Mouse (Mus musculus) layer of hippocampus, postnatal 14 days (tissue): ENCODE measurements around the gene Stat6. TPM values are rescaled to one million over a fixed set of nuclear protein-coding genes. Genes with fewer than 3 reads are reported as not detected.

ENCODE experiments used
- DNase-seq, 2 experiments: peaks; one replicate each; pipeline ENCODE4 v3.0.0; 2021 to 2022; ENCODE audit warnings: low spot score in 2 of 2, mixed read lengths in 1 of 2
- long read RNA-seq, 2 experiments: library from polyadenylated mRNA; stranded (forward); transcript quantifications; one replicate each; pipeline ENCODE4 v2.0.0; 2021
- total RNA-seq, 2 experiments: library from RNA; stranded (reverse); gene quantifications; 2 replicates each; pipeline ENCODE4 v1.2.3; 2021

The Stat6 gene
- total RNA-seq = 1 to 10 TPM; 6.1 to 6.2 TPM
- long read RNA-seq, experiment 1, partial matches to known transcripts = 0 of 3 reads
- long read RNA-seq, experiment 1, other reads (novel, unspliced or antisense) = 0 of 3 reads
- long read RNA-seq, experiment 2, transcript Stat6-201 (22 exons, 3,775 nt) = major isoform, 7 of 9 reads
- long read RNA-seq, experiment 2, partial matches to known transcripts = 1 of 9 reads
- long read RNA-seq, experiment 2, other reads (novel, unspliced or antisense) = 1 of 9 reads

- peak in 1 of 2 experiments; percentile 22 for DNase-seq
These were observed at the start of gene Stat6 for GRCm38 (mm10) chr10:127642772-127643552. Gene Stat6, plus strand, starts transcription at chr10:127642986.

DNA sequence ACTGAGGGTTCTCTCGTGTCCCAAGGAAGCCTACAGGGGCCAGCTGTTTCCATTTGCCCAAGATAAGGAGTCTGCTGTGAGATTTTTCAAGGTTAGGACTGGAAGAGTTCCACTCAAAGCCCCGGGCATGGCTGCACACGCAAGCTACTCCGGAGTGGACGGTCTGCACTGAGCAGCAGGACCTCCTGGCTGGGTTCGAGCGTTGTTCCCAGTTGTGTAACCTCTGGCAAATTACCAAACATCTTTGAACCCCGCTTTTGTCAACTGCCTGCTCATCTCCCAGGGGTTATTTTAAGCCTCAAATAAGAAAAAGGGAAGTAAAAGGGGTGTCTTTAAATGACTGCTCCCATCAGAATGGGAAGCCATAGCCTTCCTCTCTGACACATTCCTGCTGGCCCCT is 48.4 kb upstream of the Stat6 start:
- no peak for DNase-seq

- no peak for DNase-seq
These were observed 47.7 kb upstream of the Stat6 start for GRCm38 (mm10) chr10:127594930-127595715.

- peak; percentile 34 to 60 for DNase-seq
These were observed 46.4 kb upstream of the Stat6 start for GRCm38 (mm10) chr10:127596321-127596941.

DNA sequence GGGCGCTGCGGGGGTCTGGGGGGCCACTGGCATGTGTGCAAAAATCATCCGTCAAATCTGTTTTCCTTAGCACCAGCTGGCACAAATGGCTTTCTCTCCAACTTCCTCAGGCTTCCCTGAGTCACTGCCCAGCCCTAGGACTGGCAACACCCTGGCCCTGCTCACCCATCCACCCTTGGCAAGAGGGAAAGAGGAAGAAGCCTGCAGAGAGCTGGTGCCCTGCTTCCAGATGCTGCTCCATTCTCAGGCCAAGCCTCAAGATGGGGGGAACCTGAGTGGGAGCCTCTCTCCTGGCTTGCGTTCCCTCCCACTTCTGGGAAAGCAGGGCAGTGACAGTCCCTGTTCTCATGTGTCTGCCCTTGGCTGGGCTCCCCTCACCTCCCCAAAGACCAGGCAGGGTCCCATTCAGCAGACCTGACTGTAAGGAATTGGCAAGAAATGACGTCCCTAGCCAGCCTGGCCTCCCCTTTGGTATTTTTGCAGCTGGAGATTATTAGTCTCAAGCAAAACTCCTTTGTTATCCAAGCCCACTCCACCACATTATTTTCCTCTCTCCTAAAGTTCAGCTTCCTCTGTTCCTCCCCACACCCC is 45.4 kb upstream of the Stat6 start:
- peak in 1 of 2 experiments; percentile 39 for DNase-seq

DNA sequence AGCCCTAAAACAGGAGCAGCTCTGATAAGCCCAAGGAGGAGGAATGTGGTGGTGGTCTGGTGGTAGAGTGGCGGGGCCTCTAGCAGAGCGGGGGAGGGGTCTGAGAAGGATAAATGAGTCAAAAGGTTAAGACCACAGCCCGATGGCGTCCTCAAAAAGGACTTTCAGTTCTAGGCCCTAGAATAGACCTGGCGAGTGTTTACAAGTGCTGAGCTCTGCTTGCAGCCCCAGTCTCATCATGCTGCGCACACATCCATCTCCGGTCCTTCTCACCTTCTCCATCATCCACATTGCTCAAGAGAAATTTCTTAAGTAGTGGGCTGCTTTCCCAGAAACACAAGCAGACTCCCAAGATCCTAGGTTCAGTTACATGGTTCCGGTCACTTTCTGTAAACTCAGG is 44.2 kb upstream of the Stat6 start:
- no peak for DNase-seq

- DNase-seq = no peak
These were observed 43.5 kb upstream of the Stat6 start for GRCm38 (mm10) chr10:127599252-127599651.

GRCm38 (mm10) chr10:127599779-127600541 is 42.8 kb upstream of the Stat6 start:
- DNase-seq = no peak

GRCm38 (mm10) chr10:127602194-127602593 is 40.6 kb upstream of the Stat6 start:
- no peak for DNase-seq

- no peak for DNase-seq
These were observed 39.1 kb upstream of the Stat6 start for GRCm38 (mm10) chr10:127603437-127604371.

DNA sequence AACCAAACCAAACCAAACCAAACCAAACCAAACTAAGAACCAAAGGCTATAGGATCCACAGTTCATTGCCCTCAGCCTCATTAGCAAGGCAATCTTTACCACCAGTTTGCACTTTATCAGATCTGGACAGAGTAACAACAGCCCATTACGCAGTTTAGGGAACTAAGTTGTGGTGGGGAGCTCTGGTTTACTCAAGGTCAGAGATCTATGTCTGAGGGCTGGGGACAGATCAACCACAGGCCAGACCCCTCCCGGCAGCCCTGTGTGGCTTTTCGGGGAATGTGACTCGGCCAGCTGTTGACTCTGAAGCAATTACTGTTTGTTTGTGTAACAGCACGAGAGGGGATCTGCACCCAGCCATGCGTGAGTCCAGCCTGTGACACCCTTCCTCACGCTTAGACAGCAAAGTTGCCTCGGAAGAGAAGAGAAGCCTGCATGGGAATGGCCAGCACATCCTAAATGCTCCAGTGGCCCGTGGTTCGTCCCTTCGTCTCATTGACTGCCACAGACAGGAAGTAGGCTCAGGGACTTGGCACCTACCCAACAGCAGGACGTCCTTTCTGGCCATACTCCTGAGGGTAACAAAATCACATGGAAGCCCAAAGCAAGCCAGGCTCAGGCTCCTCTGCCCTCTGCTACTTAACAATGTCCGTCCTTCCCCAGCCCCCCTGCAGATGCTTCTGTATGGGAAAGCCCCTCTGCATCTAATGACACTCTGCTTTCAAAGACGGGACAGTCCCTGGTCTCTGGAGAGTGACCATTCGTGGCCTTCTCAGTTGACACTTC is 38.1 kb upstream of the Stat6 start:
- DNase-seq = no peak

- no peak for DNase-seq
These were observed 37.6 kb upstream of the Stat6 start for GRCm38 (mm10) chr10:127605251-127605547.

GRCm38 (mm10) chr10:127605756-127606155 is 37.0 kb upstream of the Stat6 start:
- no peak for DNase-seq

DNA sequence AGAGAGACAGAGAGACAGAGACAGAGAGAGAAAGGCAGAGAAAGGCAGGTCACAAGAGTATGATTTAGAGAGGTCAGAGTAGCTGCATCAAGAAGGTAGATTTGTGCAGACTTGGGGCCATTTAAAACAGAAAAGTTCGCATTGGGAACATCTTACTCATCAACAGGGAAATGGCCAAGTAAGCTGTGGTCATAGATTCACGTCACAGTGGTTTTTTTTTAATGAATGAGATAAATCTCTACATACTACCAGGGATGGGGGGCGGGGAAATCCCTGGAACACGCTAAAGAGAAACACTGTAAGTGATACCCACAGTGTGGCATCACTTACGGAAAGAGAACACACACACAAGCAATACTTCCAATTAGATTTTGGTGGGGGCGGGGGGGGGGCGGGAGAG is 35.7 kb upstream of the Stat6 start:
- DNase-seq = no peak

- no peak for DNase-seq
These were observed 33.2 kb upstream of the Stat6 start for GRCm38 (mm10) chr10:127609415-127610065.

- DNase-seq = no peak
These were observed 32.7 kb upstream of the Stat6 start for GRCm38 (mm10) chr10:127610066-127610415.

GRCm38 (mm10) chr10:127612079-127612775 is 30.6 kb upstream of the Stat6 start:
- DNase-seq = no peak
